Mouse (Mus musculus) spleen, adult 2 months (tissue): ENCODE data around the gene Kalrn.

Source experiments
- CTCF ChIP-seq: fragments of 200-500 bp; IDR thresholded peaks from 2 replicates; pipeline ENCODE4 v1.5.1; 2011; ENCODE audit warnings: mild to moderate bottlenecking, inconsistent platforms; ENCODE audit not compliant: insufficient read depth, insufficient read length, insufficient replicate concordance; ENCODE audit errors: extremely low read depth
- POLR2A ChIP-seq: fragments of 200-500 bp; IDR thresholded peaks from 2 replicates; pipeline ENCODE4 v1.6.1; 2011; ENCODE audit warnings: low read depth, low read length, inconsistent platforms

- TF ChIP-seq CTCF (no peak), POLR2A (no peak)
Measured at GRCm38 (mm10) chr16:34323496-34323895, 249.8 kb downstream of the Kalrn start.
